9 mouse cellular contexts compared by ENCODE assay signal in the genomic region with DNA sequence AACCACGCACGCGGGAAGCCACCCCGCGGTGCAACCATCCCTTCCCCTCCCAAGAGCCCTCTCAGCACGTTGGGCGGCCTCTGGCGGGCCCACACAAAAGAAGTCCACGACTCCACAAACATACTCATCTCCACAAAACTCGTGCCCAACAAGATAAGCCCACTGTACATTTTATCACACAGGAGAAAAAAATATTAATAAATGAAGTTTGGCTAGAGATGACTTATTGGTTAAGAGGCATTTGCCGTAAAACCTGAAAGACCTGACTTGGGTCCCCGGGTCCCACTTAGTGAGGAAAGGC. TPM values are rescaled to one million over a fixed set of nuclear protein-coding genes. Genes with fewer than 3 reads are reported as not detected.
A peak's percentile ranks its signal among the peaks of the same experiment; 100 is the strongest.
DNase-seq lines count a peak whose midpoint lies in the region; ATAC-seq and TF ChIP-seq lines count a peak whose summit lies in the region.
"Had no signal": no experiment of that assay in that cellular context is flagged by ENCODE, and none has a peak within 500 bp of the region (broad histone marks: within the 10 kb centered on the region; RNA-seq: fewer than 3 reads in every experiment).

No protein-coding gene starts in this region.

- no peak for TF ChIP-seq CTCF in lung, embryonic 14.5 days (IDR thresholded peaks at IDR 0.05; ENCODE audit: low read depth)
- TF ChIP-seq CTCF in thymus, adult 2 months (IDR thresholded peaks at IDR 0.05; ENCODE audit: borderline replicate concordance, control insufficient read depth, extremely low read depth, insufficient read depth, low read length, poor library complexity), result no peak

- peak overlapping the region; percentile 86 for H3K9ac ChIP-seq in lung, embryonic 14.5 days
- H3K9ac ChIP-seq in embryonic facial prominence, embryonic 15.5 days, result no peak overlapping the region
- peak overlapping the region; percentile 97 for H3K9ac ChIP-seq in limb, embryonic 11.5 days (ENCODE audit: low read length)
- H3K9ac ChIP-seq in neural tube, embryonic 14.5 days (replicated peaks; ENCODE audit: low read depth, low read length), result no peak overlapping the region

- peak; percentile 57 for DNase-seq in lung, embryonic 14.5 days
- DNase-seq in lung, postnatal 14 days, result no peak
- DNase-seq in limb, embryonic 11.5 days (ENCODE audit: low spot score), result no peak
- DNase-seq in thymus, adult 2 months, result no peak
- no peak for DNase-seq in gastrocnemius, postnatal 25 days
- no peak for DNase-seq in kidney, postnatal 25 days

- peak overlapping the region; percentile 71 for H3K4me3 ChIP-seq in lung, embryonic 14.5 days (ENCODE audit: low read depth, low read length)
- peak overlapping the region; percentile 10 for H3K4me3 ChIP-seq in embryonic facial prominence, embryonic 15.5 days (replicated peaks)
- peak overlapping the region; percentile 82 for H3K4me3 ChIP-seq in limb, embryonic 11.5 days (ENCODE audit: low read depth, low read length)
- peak overlapping the region; percentile 58 for H3K4me3 ChIP-seq in neural tube, embryonic 14.5 days (ENCODE audit: low read depth, low read length)
- H3K4me3 ChIP-seq in thymus, adult 2 months (ENCODE audit: control insufficient read depth, insufficient read depth, low read length), result no peak overlapping the region

- 1% methylated on average over 12 of the region's 12 CpGs for WGBS in lung, embryonic 14.5 days
- WGBS in embryonic facial prominence, embryonic 15.5 days, result 3% methylated on average over 12 of the region's 12 CpGs
- under 1% methylated on average over 12 of the region's 12 CpGs for WGBS in limb, embryonic 11.5 days
- 3% methylated on average over 12 of the region's 12 CpGs for WGBS in neural tube, embryonic 14.5 days
- WGBS in thymus, adult 2 months, result 7% methylated on average over 12 of the region's 12 CpGs

- H3K9me3 ChIP-seq in lung, embryonic 14.5 days (ENCODE audit: low read depth, low read length), result no peaks in the 10 kb centered on the region
- no peaks in the 10 kb centered on the region for H3K9me3 ChIP-seq in embryonic facial prominence, embryonic 15.5 days (replicated peaks)
- no peaks in the 10 kb centered on the region for H3K9me3 ChIP-seq in limb, embryonic 11.5 days (ENCODE audit: control insufficient read depth, low read length)
- no peaks in the 10 kb centered on the region for H3K9me3 ChIP-seq in neural tube, embryonic 14.5 days (ENCODE audit: control insufficient read depth, low read length)

- H3K27ac ChIP-seq in lung, embryonic 14.5 days (ENCODE audit: low read depth), result no peak overlapping the region
- H3K27ac ChIP-seq in embryonic facial prominence, embryonic 15.5 days (replicated peaks), result no peak overlapping the region
- no peak overlapping the region for H3K27ac ChIP-seq in limb, embryonic 11.5 days (replicated peaks; ENCODE audit: low read depth, low read length)
- H3K27ac ChIP-seq in neural tube, embryonic 14.5 days (ENCODE audit: low read depth, low read length), result no peak overlapping the region
- H3K27ac ChIP-seq in thymus, adult 2 months (ENCODE audit: control insufficient read depth, insufficient read depth, low read length), result no peak overlapping the region

- H3K4me1 ChIP-seq in lung, embryonic 14.5 days (ENCODE audit: insufficient read depth), result peaks cover 3% of the 10 kb centered on the region; the same call in 1 of the 2 replicates
- H3K4me1 ChIP-seq in embryonic facial prominence, embryonic 15.5 days, result peaks cover 40% of the 10 kb centered on the region
- H3K4me1 ChIP-seq in limb, embryonic 11.5 days (ENCODE audit: control insufficient read depth, insufficient read depth, low read length), result peaks cover 16% of the 10 kb centered on the region
- peaks cover 16% of the 10 kb centered on the region; the same call in 1 of the 2 replicates for H3K4me1 ChIP-seq in neural tube, embryonic 14.5 days (ENCODE audit: control insufficient read depth, insufficient read depth, low read length)
- peaks cover 16% of the 10 kb centered on the region; the same call in 1 of the 2 replicates for H3K4me1 ChIP-seq in thymus, adult 2 months (replicated peaks; ENCODE audit: control insufficient read depth, insufficient read depth, low read length)

- ATAC-seq in lung, embryonic 14.5 days (ENCODE audit: insufficient read depth), result no peak
- ATAC-seq in embryonic facial prominence, embryonic 15.5 days (ENCODE audit: insufficient number of reproducible peaks, low FRiP score, low TSS enrichment, low read depth), result no peak
- no peak for ATAC-seq in limb, embryonic 11.5 days (ENCODE audit: insufficient number of reproducible peaks, low FRiP score, low TSS enrichment, low read depth)
- ATAC-seq in neural tube, embryonic 14.5 days (ENCODE audit: low read depth), result no peak

- peak overlapping the region; percentile 88 for H3K4me2 ChIP-seq in lung, embryonic 14.5 days
- peak overlapping the region; percentile 15 for H3K4me2 ChIP-seq in embryonic facial prominence, embryonic 15.5 days (replicated peaks)
- H3K4me2 ChIP-seq in limb, embryonic 11.5 days (ENCODE audit: low read depth, severe bottlenecking), result peak overlapping the region; percentile 94
- peak overlapping the region; percentile 79 for H3K4me2 ChIP-seq in neural tube, embryonic 14.5 days (ENCODE audit: low read depth, low read length)

- peaks cover 21% of the 10 kb centered on the region for H3K27me3 ChIP-seq in lung, embryonic 14.5 days (ENCODE audit: insufficient read depth, low read length)
- H3K27me3 ChIP-seq in embryonic facial prominence, embryonic 15.5 days, result peaks cover 66% of the 10 kb centered on the region
- H3K27me3 ChIP-seq in limb, embryonic 11.5 days (ENCODE audit: control insufficient read depth, insufficient read depth, low read length), result no peaks in the 10 kb centered on the region
- peaks cover 19% of the 10 kb centered on the region for H3K27me3 ChIP-seq in neural tube, embryonic 14.5 days (ENCODE audit: control insufficient read depth, insufficient read depth, low read length)
- peaks cover 35% of the 10 kb centered on the region for H3K27me3 ChIP-seq in thymus, adult 2 months (ENCODE audit: control insufficient read depth, insufficient read depth, low read length)

- TF ChIP-seq POLR2A in thymus, adult 2 months (IDR thresholded peaks at IDR 0.05; ENCODE audit: control insufficient read depth, extremely low read depth, insufficient read depth, low read length, poor library complexity), result no peak

- H3K36me3 ChIP-seq in lung, embryonic 14.5 days (ENCODE audit: insufficient read depth), result no peaks in the 10 kb centered on the region
- H3K36me3 ChIP-seq in embryonic facial prominence, embryonic 15.5 days, result no peaks in the 10 kb centered on the region
- no peaks in the 10 kb centered on the region for H3K36me3 ChIP-seq in limb, embryonic 11.5 days (ENCODE audit: control insufficient read depth, insufficient read depth, low read length)
- no peaks in the 10 kb centered on the region for H3K36me3 ChIP-seq in neural tube, embryonic 14.5 days (ENCODE audit: control insufficient read depth, insufficient read depth, low read length)
- H3K36me3 ChIP-seq in thymus, adult 2 months (ENCODE audit: control insufficient read depth, insufficient read depth, low read length), result no peaks in the 10 kb centered on the region

RNA-seq across cellular contexts. Expression of gene Trim71, which starts 2.5 kb away (rescaled TPM):
- polyA plus RNA-seq in lung, embryonic 14.5 days (2014; fragmentation: Nextera tagmentation; extraction: Ambion mirVana), result 1.4 and 1.5 TPM in 2 replicates
- polyA plus RNA-seq in embryonic facial prominence, embryonic 15.5 days (2015; fragmentation: Nextera tagmentation; extraction: Ambion mirVana), result 0.23 and 0.24 TPM in 2 replicates
- polyA plus RNA-seq in limb, embryonic 11.5 days (2014; fragmentation: Nextera tagmentation; extraction: Ambion mirVana), result 3.7 and 4.0 TPM in 2 replicates
- 0.28 and 0.32 TPM in 2 replicates for polyA plus RNA-seq in neural tube, embryonic 14.5 days (2014; fragmentation: Nextera tagmentation; extraction: Ambion mirVana)
- polyA plus RNA-seq in thymus, adult 2 months (2012; rRNA removed), result 0.03 TPM in 1 of 2 replicates, not detected in the other
- total RNA-seq in gastrocnemius, postnatal 25 days (2021), result not detected
- total RNA-seq: hematopoietic stem cell, adult 5-6 weeks had no signal

RNA-seq across cellular contexts. Expression of gene C130032M10Rik, which starts 46.1 kb away (rescaled TPM):
- 0.27 TPM in 1 of 2 replicates, not detected in the other for polyA plus RNA-seq in lung, embryonic 14.5 days (2014; fragmentation: Nextera tagmentation; extraction: Ambion mirVana)
- polyA plus RNA-seq in embryonic facial prominence, embryonic 15.5 days (2015; fragmentation: Nextera tagmentation; extraction: Ambion mirVana), result 3.0 and 3.9 TPM in 2 replicates
- 0.37 and 0.67 TPM in 2 replicates for polyA plus RNA-seq in limb, embryonic 11.5 days (2014; fragmentation: Nextera tagmentation; extraction: Ambion mirVana)
- not detected in 2 replicates for polyA plus RNA-seq in neural tube, embryonic 14.5 days (2014; fragmentation: Nextera tagmentation; extraction: Ambion mirVana)
- polyA plus RNA-seq in thymus, adult 2 months (2012; rRNA removed), result not detected in 2 replicates
- total RNA-seq in gastrocnemius, postnatal 25 days (2021), result not detected
- total RNA-seq: hematopoietic stem cell, adult 5-6 weeks had no signal

RNA-seq across cellular contexts. Expression of gene Ccr4, which starts 56.9 kb away (rescaled TPM):
- polyA plus RNA-seq in lung, embryonic 14.5 days (2014; fragmentation: Nextera tagmentation; extraction: Ambion mirVana), result not detected in 2 replicates
- 5.3 and 7.3 TPM in 2 replicates for polyA plus RNA-seq in embryonic facial prominence, embryonic 15.5 days (2015; fragmentation: Nextera tagmentation; extraction: Ambion mirVana)
- 0.07 and 0.08 TPM in 2 replicates for polyA plus RNA-seq in limb, embryonic 11.5 days (2014; fragmentation: Nextera tagmentation; extraction: Ambion mirVana)
- polyA plus RNA-seq in neural tube, embryonic 14.5 days (2014; fragmentation: Nextera tagmentation; extraction: Ambion mirVana), result not detected in 2 replicates
- polyA plus RNA-seq in thymus, adult 2 months (2012; rRNA removed), result 88.6 and 94.5 TPM in 2 replicates
- not detected for total RNA-seq in gastrocnemius, postnatal 25 days (2021)
- total RNA-seq: hematopoietic stem cell, adult 5-6 weeks had no signal

Comparison
In these comparisons a context has a peak if more than half of its experiments do, and no peak if none do; other contexts are left out.
1. H3K4me2 ChIP-seq: peak in every context shown above with its lines; median percentile 94 in limb, embryonic 11.5 days; 88 in lung, embryonic 14.5 days; 79 in neural tube, embryonic 14.5 days; 15 in embryonic facial prominence, embryonic 15.5 days.
2. H3K9ac ChIP-seq: peak in lung, embryonic 14.5 days (single experiment) and limb, embryonic 11.5 days (single experiment); none in embryonic facial prominence, embryonic 15.5 days (single experiment) and neural tube, embryonic 14.5 days (single experiment).
3. RNA of gene Ccr4, which starts 56.9 kb away (polyA plus RNA-seq): 88.6 to 94.5 TPM in thymus, adult 2 months; 5.3 to 7.3 TPM in embryonic facial prominence, embryonic 15.5 days, 0.07 to 0.08 TPM in limb, embryonic 11.5 days, not detected in lung, embryonic 14.5 days and not detected in neural tube, embryonic 14.5 days; every median in the first group is over 10 times any median in the second.